Mouse (Mus musculus): ENCODE data around the gene Slc39a1. TPM values are rescaled to one million over a fixed set of nuclear protein-coding genes. Genes with fewer than 3 reads are reported as not detected.
"Not testable (repeated sequence)": the region's sequence is repeated elsewhere in the genome, so short reads cannot be mapped to it uniquely, and the experiment has no call there.

Gene Slc39a1
- polyA plus RNA-seq, 1 experiment from 2014 or later, result 60.9 TPM

- no peak for ATAC-seq
- no peaks in the 10 kb centered on the region for H3K27me3 ChIP-seq
- peaks cover 59% of the 10 kb centered on the region for H3K36me3 ChIP-seq
- WGBS, result 95% methylated on average over 8 of the region's 8 CpGs
- H3K4me2 ChIP-seq (replicated peaks), result no peak overlapping the region
- H3K9me3 ChIP-seq, result no peaks in the 10 kb centered on the region
- H3K9ac ChIP-seq (replicated peaks), result no peak overlapping the region
- H3K4me3 ChIP-seq (replicated peaks), result no peak overlapping the region
- no peak overlapping the region for H3K27ac ChIP-seq
- peaks cover 17% of the 10 kb centered on the region for H3K4me1 ChIP-seq (replicated peaks)
Measured at GRCm38 (mm10) chr3:90270784-90271183, 22.8 kb downstream of the Slc39a1 start.

- Histone ChIP-seq H3K4me1 (replicated peaks) (0 out of 2 replicates have a peak, but pooled peaks cover 3% of the 10 kb centered on the region), H3K9ac (replicated peaks) (no peak overlapping the region), H3K27ac (no peak overlapping the region), H3K36me3 (peaks cover 73% of the 10 kb centered on the region), H3K4me3 (replicated peaks) (no peak overlapping the region), H3K4me2 (replicated peaks) (no peak overlapping the region), H3K9me3 (no peaks in the 10 kb centered on the region), H3K27me3 (no peaks in the 10 kb centered on the region)
- ATAC-seq, result no peak
- WGBS, result 73% methylated on average over 9 of the region's 9 CpGs
Measured at GRCm38 (mm10) chr3:90272170-90272569, 24.2 kb downstream of the Slc39a1 start.

- Histone ChIP-seq H3K4me1 (replicated peaks) (no peaks in the 10 kb centered on the region), H3K4me2 (replicated peaks) (no peak overlapping the region), H3K36me3 (peaks cover 88% of the 10 kb centered on the region), H3K27ac (no peak overlapping the region), H3K27me3 (no peaks in the 10 kb centered on the region), H3K4me3 (replicated peaks) (no peak overlapping the region), H3K9me3 (no peaks in the 10 kb centered on the region), H3K9ac (replicated peaks) (no peak overlapping the region)
- 94% methylated on average over 22 of the region's 22 CpGs for WGBS
- ATAC-seq, result no peak
Measured at GRCm38 (mm10) chr3:90273855-90274254, 25.9 kb downstream of the Slc39a1 start.

DNA sequence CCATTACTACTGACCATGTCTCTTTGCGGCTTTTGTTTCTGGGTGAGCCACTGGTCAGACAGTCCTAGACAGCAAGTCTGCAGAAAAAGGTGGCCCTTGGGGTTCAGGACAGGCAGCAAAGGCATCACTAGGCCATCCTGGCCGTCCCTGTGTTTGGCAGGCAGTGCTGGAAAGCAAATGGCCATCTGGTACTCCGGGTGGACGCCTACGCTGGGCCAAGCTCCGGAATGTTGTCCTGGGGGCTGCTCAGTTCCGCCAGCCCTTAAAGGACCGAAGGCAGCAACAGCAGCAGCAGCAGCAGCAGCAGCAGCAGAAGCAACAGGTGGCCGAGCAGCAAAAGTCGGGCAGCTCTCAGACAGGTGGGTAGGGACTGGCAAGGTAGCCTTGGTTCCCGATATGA lies 27.3 kb downstream of the Slc39a1 start:
- WGBS, result 97% methylated on average over 11 of the region's 11 CpGs

DNA sequence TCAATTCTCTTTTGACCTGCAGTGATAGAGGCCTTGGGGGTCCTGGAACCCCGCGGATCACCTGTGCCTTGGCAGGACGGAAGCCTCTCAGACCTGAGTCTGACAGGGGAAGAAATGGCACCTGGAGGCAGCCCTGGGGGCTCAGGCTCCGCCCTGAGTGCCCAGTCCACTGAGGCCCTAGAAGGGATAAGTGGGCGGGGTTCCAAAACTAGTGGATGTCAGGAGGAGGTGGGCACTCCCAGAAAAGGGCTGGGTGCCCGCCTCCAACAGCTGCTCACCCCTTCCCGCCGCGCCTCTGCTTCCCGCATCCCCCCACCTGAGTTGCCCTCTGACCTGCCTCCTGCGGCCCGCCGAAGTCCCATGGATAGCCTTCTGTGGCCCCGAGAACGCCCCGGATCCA lies 28.9 kb downstream of the Slc39a1 start:
- 47% methylated on average over 16 of the region's 16 CpGs for WGBS
- no peaks in the 10 kb centered on the region for H3K27me3 ChIP-seq
- H3K4me3 ChIP-seq (replicated peaks), result no peak overlapping the region
- ATAC-seq, result no peak
- H3K9ac ChIP-seq (replicated peaks), result no peak overlapping the region
- H3K36me3 ChIP-seq, result peaks cover 90% of the 10 kb centered on the region
- H3K27ac ChIP-seq, result no peak overlapping the region
- no peak overlapping the region for H3K4me2 ChIP-seq (replicated peaks)
- no peaks in the 10 kb centered on the region for H3K4me1 ChIP-seq (replicated peaks)
- no peaks in the 10 kb centered on the region for H3K9me3 ChIP-seq

More for the DNA sequence above, 27.3 kb downstream of the Slc39a1 start:
- H3K9ac ChIP-seq (replicated peaks), result no peak overlapping the region
- no peaks in the 10 kb centered on the region for H3K9me3 ChIP-seq
- no peak overlapping the region for H3K4me2 ChIP-seq (replicated peaks)
- no peak overlapping the region for H3K27ac ChIP-seq
- no peaks in the 10 kb centered on the region for H3K27me3 ChIP-seq
- no peak overlapping the region for H3K4me3 ChIP-seq (replicated peaks)
- peaks cover 93% of the 10 kb centered on the region for H3K36me3 ChIP-seq
- ATAC-seq, result no peak
- H3K4me1 ChIP-seq (replicated peaks), result no peaks in the 10 kb centered on the region

GRCm38 (mm10) chr3:90277793-90278192 lies 29.8 kb downstream of the Slc39a1 start:
- no peak for ATAC-seq
- Histone ChIP-seq H3K4me1 (replicated peaks) (no peaks in the 10 kb centered on the region), H3K27me3 (no peaks in the 10 kb centered on the region), H3K27ac (no peak overlapping the region), H3K4me3 (replicated peaks) (no peak overlapping the region), H3K36me3 (peaks cover 80% of the 10 kb centered on the region), H3K9me3 (no peaks in the 10 kb centered on the region), H3K9ac (replicated peaks) (no peak overlapping the region), H3K4me2 (replicated peaks) (no peak overlapping the region)
- WGBS, result 94% methylated on average over 9 of the region's 9 CpGs

DNA sequence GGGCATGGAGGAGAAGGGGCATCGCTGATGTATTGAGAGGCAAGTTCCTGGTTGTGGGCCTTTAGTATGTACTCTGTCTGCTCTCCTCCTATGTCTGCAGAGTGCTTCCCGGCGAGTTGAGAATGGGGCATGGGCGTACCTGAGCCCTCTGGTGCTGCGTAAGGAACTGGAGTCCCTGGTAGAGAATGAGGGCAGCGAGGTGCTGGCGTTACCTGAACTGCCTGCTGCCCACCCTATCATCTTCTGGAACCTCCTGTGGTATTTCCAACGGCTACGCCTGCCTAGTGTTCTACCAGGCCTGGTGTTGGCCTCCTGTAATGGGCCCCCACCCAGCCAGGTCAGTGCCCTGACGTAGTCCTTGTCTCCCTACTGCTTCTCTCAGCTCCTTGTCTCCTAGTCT lies 30.2 kb downstream of the Slc39a1 start:
- Histone ChIP-seq H3K4me1 (replicated peaks) (no peaks in the 10 kb centered on the region), H3K36me3 (peaks cover 76% of the 10 kb centered on the region), H3K27ac (no peak overlapping the region), H3K9me3 (no peaks in the 10 kb centered on the region), H3K4me3 (replicated peaks) (no peak overlapping the region), H3K27me3 (no peaks in the 10 kb centered on the region), H3K9ac (replicated peaks) (no peak overlapping the region), H3K4me2 (replicated peaks) (no peak overlapping the region)
- WGBS, result 94% methylated on average over 10 of the region's 10 CpGs
- no peak for ATAC-seq

GRCm38 (mm10) chr3:90279216-90279615 lies 31.2 kb downstream of the Slc39a1 start:
- no peak for ATAC-seq
- Histone ChIP-seq H3K4me3 (replicated peaks) (no peak overlapping the region), H3K36me3 (peaks cover 67% of the 10 kb centered on the region)

GRCm38 (mm10) chr3:90279743-90280142 lies 31.8 kb downstream of the Slc39a1 start:
- peaks cover 65% of the 10 kb centered on the region for H3K36me3 ChIP-seq
- H3K27ac ChIP-seq, result no peak overlapping the region
- H3K4me2 ChIP-seq (replicated peaks), result no peak overlapping the region
- H3K9me3 ChIP-seq, result no peaks in the 10 kb centered on the region
- 93% methylated on average over 7 of the region's 7 CpGs for WGBS
- H3K9ac ChIP-seq (replicated peaks), result no peak overlapping the region
- no peak for ATAC-seq
- no peaks in the 10 kb centered on the region for H3K27me3 ChIP-seq
- H3K4me3 ChIP-seq (replicated peaks), result no peak overlapping the region
- no peaks in the 10 kb centered on the region for H3K4me1 ChIP-seq (replicated peaks)

More at GRCm38 (mm10) chr3:90279216-90279615, 31.2 kb downstream of the Slc39a1 start:
- H3K4me1 ChIP-seq (replicated peaks), result no peaks in the 10 kb centered on the region
- H3K9ac ChIP-seq (replicated peaks), result no peak overlapping the region
- no peak overlapping the region for H3K27ac ChIP-seq
- 92% methylated on average over 9 of the region's 9 CpGs for WGBS
- no peaks in the 10 kb centered on the region for H3K27me3 ChIP-seq
- no peaks in the 10 kb centered on the region for H3K9me3 ChIP-seq
- H3K4me2 ChIP-seq (replicated peaks), result no peak overlapping the region

- Histone ChIP-seq H3K4me2 (replicated peaks) (no peak overlapping the region), H3K9ac (replicated peaks) (no peak overlapping the region), H3K4me3 (replicated peaks) (no peak overlapping the region), H3K36me3 (peaks cover 56% of the 10 kb centered on the region), H3K9me3 (no peaks in the 10 kb centered on the region), H3K4me1 (replicated peaks) (no peaks in the 10 kb centered on the region), H3K27me3 (no peaks in the 10 kb centered on the region), H3K27ac (no peak overlapping the region)
- no peak for ATAC-seq
- 94% methylated on average over 9 of the region's 9 CpGs for WGBS
Measured at GRCm38 (mm10) chr3:90280708-90281107, 32.7 kb downstream of the Slc39a1 start.

GRCm38 (mm10) chr3:90284150-90284549 lies 36.2 kb downstream of the Slc39a1 start:
- H3K36me3 ChIP-seq, result peaks cover 22% of the 10 kb centered on the region
- H3K27ac ChIP-seq, result no peak overlapping the region
- WGBS, result 96% methylated on average over 2 of the region's 2 CpGs
- H3K4me2 ChIP-seq (replicated peaks), result no peak overlapping the region
- no peak overlapping the region for H3K9ac ChIP-seq (replicated peaks)
- H3K4me3 ChIP-seq (replicated peaks), result no peak overlapping the region
- no peaks in the 10 kb centered on the region for H3K4me1 ChIP-seq (replicated peaks)
- H3K9me3 ChIP-seq, result no peaks in the 10 kb centered on the region
- no peaks in the 10 kb centered on the region for H3K27me3 ChIP-seq
- ATAC-seq, result no peak

DNA sequence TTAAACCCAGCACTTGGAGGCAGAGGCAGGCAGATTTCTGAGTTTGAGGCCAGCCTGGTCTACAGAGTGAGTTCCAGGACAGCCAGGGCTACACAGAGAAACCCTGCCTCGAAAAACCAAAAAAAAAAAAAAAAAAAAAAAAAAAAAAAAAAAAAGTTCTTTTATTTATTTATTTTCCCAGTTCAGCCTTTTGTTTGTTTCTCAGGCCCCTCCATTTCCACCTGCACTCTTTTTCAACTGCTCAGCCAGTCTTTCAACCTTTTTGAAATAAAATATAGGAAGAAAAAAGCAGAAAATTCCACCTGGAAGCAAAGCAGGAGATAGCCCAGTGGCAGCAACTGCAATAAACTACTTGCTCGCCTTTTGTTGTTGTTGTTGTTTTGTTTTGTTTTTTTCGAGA lies 41.4 kb downstream of the Slc39a1 start:
- not testable (repeated sequence) for H3K9ac ChIP-seq (replicated peaks); H3K9me3 ChIP-seq; H3K27me3 ChIP-seq; H3K4me3 ChIP-seq (replicated peaks); ATAC-seq; H3K27ac ChIP-seq; H3K36me3 ChIP-seq; H3K4me2 ChIP-seq (replicated peaks)
- WGBS, result 80% methylated on average over 3 of the region's 3 CpGs
- peaks cover 11% of the 10 kb centered on the region for H3K4me1 ChIP-seq (replicated peaks)

DNA sequence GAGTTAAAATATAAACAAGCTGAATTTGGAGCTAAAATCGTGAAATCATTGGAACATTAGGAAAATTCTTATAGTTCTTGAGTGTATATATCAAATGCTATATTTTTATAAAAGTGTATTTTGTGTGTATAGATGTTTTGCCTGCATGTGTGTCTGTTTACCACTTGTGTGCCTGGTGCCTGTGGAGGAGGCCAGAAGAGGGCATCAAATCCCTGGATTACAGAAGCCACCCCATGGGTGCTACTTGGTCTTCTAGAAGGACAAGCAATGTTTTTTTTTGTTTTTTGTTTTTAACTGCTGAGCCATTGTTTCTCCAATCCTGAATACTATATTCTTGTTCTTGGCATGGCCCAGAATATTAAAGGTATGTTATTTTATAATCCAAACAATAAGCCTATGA lies 42.6 kb downstream of the Slc39a1 start:
- 90% methylated on average over 1 of the region's 1 CpGs for WGBS
- H3K4me3 ChIP-seq (replicated peaks), result no peak overlapping the region
- no peak overlapping the region for H3K27ac ChIP-seq
- no peak for ATAC-seq
- no peaks in the 10 kb centered on the region for H3K27me3 ChIP-seq
- H3K9me3 ChIP-seq, result no peaks in the 10 kb centered on the region
- no peak overlapping the region for H3K4me2 ChIP-seq (replicated peaks)
- H3K4me1 ChIP-seq (replicated peaks), result peaks cover 23% of the 10 kb centered on the region
- H3K9ac ChIP-seq (replicated peaks), result no peak overlapping the region
- H3K36me3 ChIP-seq, result no peaks in the 10 kb centered on the region

Measured in midbrain, embryonic 13.5 days (tissue).